Mouse (Mus musculus) neural tube, postnatal 0 days (tissue): ENCODE results near the gene Ctss. TPM values are rescaled to one million over a fixed set of nuclear protein-coding genes. Genes with fewer than 3 reads are reported as not detected.

Experiments used
- polyA plus RNA-seq: library from polyadenylated mRNA; unstranded; fragments of >200 nt; fragmentation: Nextera tagmentation; extraction: Ambion mirVana; gene quantifications from 2 replicates; pipeline ENCODE4 v1.2.1, GENCODE M21; 2015

Ctss gene
- polyA plus RNA-seq: 38.5 and 40.3 TPM in 2 replicates

GRCm38 (mm10) chr3:95526622-95527211, at the start of gene Ctss:
Gene Ctss (plus strand): TSS chr3:95526786.

GRCm38 (mm10) chr3:95499024-95499423, 27.6 kb upstream of the Ctss start, which contains the start of gene Ctsk:
Gene Ctsk (plus strand): TSS chr3:95499256.

GRCm38 (mm10) chr3:95559437-95559836, 32.9 kb downstream of the Ctss start, which contains the start of gene Hormad1:
Gene Hormad1 (plus strand): TSS chr3:95559677.

GRCm38 (mm10) chr3:95588604-95589086, 62.1 kb downstream of the Ctss start, which contains the start of gene Golph3l:
Gene Golph3l (plus strand): TSS chr3:95588934.

Other genes with a start within 250 kb of the Ctss start
- 31.0 and 32.1 TPM in 2 replicates for gene Mindy1, start 245.4 kb upstream of the Ctss start, polyA plus RNA-seq
- 47.1 and 55.4 TPM in 2 replicates for gene Prune1, start 244.7 kb upstream of the Ctss start, polyA plus RNA-seq
- 0.28 TPM in 2 replicates for gene Anxa9, start 219.6 kb upstream of the Ctss start, polyA plus RNA-seq
- 84.8 and 88.4 TPM in 2 replicates for gene Cers2, start 212.0 kb upstream of the Ctss start, polyA plus RNA-seq
- gene Setdb1, start 169.6 kb upstream of the Ctss start, polyA plus RNA-seq: 22.5 and 24.6 TPM in 2 replicates
- gene 4930558C23Rik, start 123.9 kb upstream of the Ctss start, polyA plus RNA-seq: not detected in 2 replicates
- 9.4 and 10.5 TPM in 2 replicates for gene Arnt, start 92.4 kb upstream of the Ctss start, polyA plus RNA-seq
- gene Ctsk, start 27.5 kb upstream of the Ctss start, polyA plus RNA-seq: 15.4 and 31.3 TPM in 2 replicates
- gene Hormad1, start 32.9 kb downstream of the Ctss start, polyA plus RNA-seq: not detected in 2 replicates
- gene Golph3l, start 62.1 kb downstream of the Ctss start, polyA plus RNA-seq: 19.0 and 20.1 TPM in 2 replicates
- gene Ensa, start 98.2 kb downstream of the Ctss start, polyA plus RNA-seq: 125 and 136 TPM in 2 replicates
- 37.3 and 47.5 TPM in 2 replicates for gene Mcl1, start 132.0 kb downstream of the Ctss start, polyA plus RNA-seq
- gene Adamtsl4, start 161.1 kb downstream of the Ctss start, polyA plus RNA-seq: 3.1 TPM in 2 replicates
- 13.1 and 19.6 TPM in 2 replicates for gene Ecm1, start 212.8 kb downstream of the Ctss start, polyA plus RNA-seq
- 36.3 and 41.3 TPM in 2 replicates for gene Tars2, start 233.4 kb downstream of the Ctss start, polyA plus RNA-seq